ENCODE assay signal across 9 mouse cellular contexts in genomic region chr2:132512051-132512976, GRCm38 (mm10).
A peak's percentile ranks its signal among the peaks of the same experiment; 100 is the strongest.
DNase-seq lines count a peak whose midpoint lies in the region; ATAC-seq and TF ChIP-seq lines count a peak whose summit lies in the region.
"Had no signal": no experiment of that assay in that cellular context is flagged by ENCODE, and none has a peak within 500 bp of the region (broad histone marks: within the 10 kb centered on the region; RNA-seq: fewer than 3 reads in every experiment).

No protein-coding gene starts in this region.

- no peak overlapping the region for H3K9ac ChIP-seq in forebrain, postnatal 0 days
- H3K9ac ChIP-seq in forebrain, embryonic 15.5 days (replicated peaks): no peak overlapping the region
- no peak overlapping the region for H3K9ac ChIP-seq in forebrain, embryonic 13.5 days

- no peaks in the 10 kb centered on the region for H3K4me1 ChIP-seq in forebrain, postnatal 0 days (ENCODE audit: insufficient read depth)
- 0 out of 2 replicates have a peak, but pooled peaks cover 9% of the 10 kb centered on the region for H3K4me1 ChIP-seq in forebrain, embryonic 15.5 days
- H3K4me1 ChIP-seq in forebrain, embryonic 13.5 days: no peaks in the 10 kb centered on the region

- H3K4me3 ChIP-seq in forebrain, postnatal 0 days (ENCODE audit: low read depth, low read length): no peak overlapping the region
- H3K4me3 ChIP-seq in forebrain, embryonic 15.5 days: no peak overlapping the region
- no peak overlapping the region for H3K4me3 ChIP-seq in forebrain, embryonic 13.5 days

- no peak overlapping the region for H3K4me2 ChIP-seq in forebrain, postnatal 0 days (ENCODE audit: low read depth)
- no peak overlapping the region for H3K4me2 ChIP-seq in forebrain, embryonic 15.5 days (replicated peaks)
- no peak overlapping the region for H3K4me2 ChIP-seq in forebrain, embryonic 13.5 days

- H3K9me3 ChIP-seq in forebrain, postnatal 0 days (ENCODE audit: low read length): no peaks in the 10 kb centered on the region
- no peaks in the 10 kb centered on the region for H3K9me3 ChIP-seq in forebrain, embryonic 15.5 days
- H3K9me3 ChIP-seq in forebrain, embryonic 13.5 days (replicated peaks): no peaks in the 10 kb centered on the region

- ATAC-seq in forebrain, postnatal 0 days: 0 out of 2 replicates have a peak, but pooled peaks have one; percentile 14
- no peak for ATAC-seq in forebrain, embryonic 15.5 days (replicated peaks)
- peak; percentile 67 for ATAC-seq in megakaryocyte progenitor cell, adult 5-6 weeks (replicated peaks; ENCODE audit: poor library complexity)
- ATAC-seq in forebrain, embryonic 13.5 days: no peak

- 52% methylated on average over 19 of the region's 19 CpGs for WGBS in forebrain, postnatal 0 days
- WGBS in forebrain, embryonic 15.5 days: 52% methylated on average over 19 of the region's 19 CpGs
- WGBS in forebrain, embryonic 13.5 days: 56% methylated on average over 19 of the region's 19 CpGs

- H3K27ac ChIP-seq in forebrain, postnatal 0 days (ENCODE audit: low read depth, low read length): no peak overlapping the region
- H3K27ac ChIP-seq in forebrain, embryonic 15.5 days (replicated peaks): no peak overlapping the region
- H3K27ac ChIP-seq in forebrain, embryonic 13.5 days: no peak overlapping the region
- H3K27ac ChIP-seq: macrophage had no signal

- TF ChIP-seq CTCF in forebrain, postnatal 0 days (IDR thresholded peaks at IDR 0.05; ENCODE audit: low read depth): no peak

- DNase-seq in forebrain, postnatal 0 days: no peak
- DNase-seq in spleen, postnatal 36 days (ENCODE audit: low spot score in 2 of 2): peak; percentile 64 to 71
- no peak for DNase-seq in spleen, postnatal 14 days (ENCODE audit: low spot score in 2 of 2)
- DNase-seq in ovary, postnatal 10 days (ENCODE audit: low spot score): no peak
- DNase-seq in Muller cell, postnatal 12 days (ENCODE audit: inconsistent ontology term): no peak

- H3K36me3 ChIP-seq in forebrain, postnatal 0 days (ENCODE audit: insufficient read depth): no peaks in the 10 kb centered on the region
- no peaks in the 10 kb centered on the region for H3K36me3 ChIP-seq in forebrain, embryonic 15.5 days
- H3K36me3 ChIP-seq in forebrain, embryonic 13.5 days (ENCODE audit: poor library complexity, severe bottlenecking): no peaks in the 10 kb centered on the region

- H3K27me3 ChIP-seq in forebrain, postnatal 0 days (ENCODE audit: insufficient read depth, low read length): no peaks in the 10 kb centered on the region
- H3K27me3 ChIP-seq in forebrain, embryonic 15.5 days: no peaks in the 10 kb centered on the region
- H3K27me3 ChIP-seq in forebrain, embryonic 13.5 days: no peaks in the 10 kb centered on the region

Comparison
In these comparisons a context has a peak if more than half of its experiments do, and no peak if none do; other contexts are left out.
1. ATAC-seq: peak in forebrain, postnatal 0 days (single experiment) and megakaryocyte progenitor cell, adult 5-6 weeks (single experiment); none in forebrain, embryonic 15.5 days (single experiment) and forebrain, embryonic 13.5 days (single experiment).
2. DNase-seq: peak in spleen, postnatal 36 days (2 of 2); none in forebrain, postnatal 0 days (single experiment), spleen, postnatal 14 days (0 of 2), ovary, postnatal 10 days (single experiment) and Muller cell, postnatal 12 days (single experiment).